Mouse (Mus musculus): ENCODE data around the gene Negr1.

Negr1 gene

GRCm38 (mm10) chr3:156796061-156796691, 234.6 kb downstream of the Negr1 start:
- DNase-seq (ENCODE audit: low read depth), result no peak

GRCm38 (mm10) chr3:156799228-156799627, 237.6 kb downstream of the Negr1 start:
- DNase-seq (ENCODE audit: low read depth), result no peak

GRCm38 (mm10) chr3:156809836-156810235, 248.2 kb downstream of the Negr1 start:
- DNase-seq (ENCODE audit: low read depth), result no peak

DNA sequence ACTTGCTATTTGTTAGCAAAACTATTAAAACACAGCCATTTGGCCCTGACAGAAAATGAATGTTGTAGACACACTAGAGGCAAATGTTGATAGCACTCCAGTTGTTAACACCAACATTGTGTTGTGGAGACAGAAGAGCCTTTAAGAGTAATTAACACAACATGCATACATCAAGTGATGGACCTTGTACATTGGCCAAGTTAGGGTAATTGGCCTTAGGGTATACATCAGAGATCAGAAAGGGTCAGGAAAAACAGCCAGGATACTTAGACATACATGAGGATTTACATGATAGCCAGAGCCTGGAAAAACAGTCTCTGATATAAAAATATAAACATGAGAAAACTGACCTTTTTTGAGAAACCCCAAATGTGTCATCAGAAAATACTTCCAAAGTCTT, 255.3 kb downstream of the Negr1 start:
- DNase-seq (ENCODE audit: low read depth), result no peak

- no peak for DNase-seq (ENCODE audit: low read depth)
Observed at GRCm38 (mm10) chr3:156817452-156817851, 255.9 kb downstream of the Negr1 start.

GRCm38 (mm10) chr3:156823039-156823438, 261.4 kb downstream of the Negr1 start:
- DNase-seq (ENCODE audit: low read depth), result no peak

- DNase-seq (ENCODE audit: low read depth), result no peak
Observed at GRCm38 (mm10) chr3:156833920-156834319, 272.3 kb downstream of the Negr1 start.

- no peak for DNase-seq (ENCODE audit: low read depth)
Observed at GRCm38 (mm10) chr3:156838550-156838949, 277.0 kb downstream of the Negr1 start.

DNA sequence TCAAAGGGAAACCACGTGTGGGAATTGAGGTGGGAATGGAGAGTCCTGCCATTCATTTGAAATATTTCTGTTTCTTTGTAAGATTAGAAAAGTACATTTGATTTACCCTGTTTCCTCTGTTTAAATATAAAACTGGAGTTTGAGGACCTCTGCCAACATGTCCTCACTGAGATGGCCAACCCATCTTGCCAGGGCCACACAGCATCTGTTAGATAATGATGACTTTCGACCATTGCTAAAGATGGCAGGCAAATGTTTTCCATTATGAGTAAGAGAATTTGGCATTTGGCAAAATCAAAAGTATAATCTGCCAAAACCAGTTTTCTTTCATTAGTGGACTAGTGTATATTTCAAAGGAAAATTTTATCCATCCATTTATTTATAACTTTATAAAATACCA, 286.8 kb downstream of the Negr1 start:
- no peak for DNase-seq (ENCODE audit: low read depth)

- DNase-seq (ENCODE audit: low read depth), result no peak
Observed at GRCm38 (mm10) chr3:156851921-156852320, 290.3 kb downstream of the Negr1 start.

- DNase-seq (ENCODE audit: low read depth), result peak; percentile 4
Observed at GRCm38 (mm10) chr3:156870239-156870921, 308.8 kb downstream of the Negr1 start.

DNA sequence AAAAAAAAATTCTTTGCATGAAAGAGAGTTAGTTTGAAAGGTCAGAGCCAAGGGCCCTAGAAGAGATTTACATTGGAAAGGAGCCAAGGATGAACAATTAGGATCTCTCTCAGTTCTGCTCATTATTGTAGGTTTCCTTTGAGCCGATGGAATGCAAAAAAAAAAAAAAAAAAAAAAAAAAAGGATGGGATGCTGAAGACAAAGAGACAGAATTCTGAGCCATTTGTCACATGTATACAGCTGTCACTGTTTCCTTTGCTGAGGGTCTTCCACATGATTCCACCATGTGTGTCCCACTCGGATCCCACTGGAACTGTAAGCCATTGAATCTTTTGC, 309.3 kb downstream of the Negr1 start:
- DNase-seq (ENCODE audit: low read depth), result no peak

- DNase-seq (ENCODE audit: low read depth), result no peak
Observed at GRCm38 (mm10) chr3:156871641-156872196, 310.1 kb downstream of the Negr1 start.

DNA sequence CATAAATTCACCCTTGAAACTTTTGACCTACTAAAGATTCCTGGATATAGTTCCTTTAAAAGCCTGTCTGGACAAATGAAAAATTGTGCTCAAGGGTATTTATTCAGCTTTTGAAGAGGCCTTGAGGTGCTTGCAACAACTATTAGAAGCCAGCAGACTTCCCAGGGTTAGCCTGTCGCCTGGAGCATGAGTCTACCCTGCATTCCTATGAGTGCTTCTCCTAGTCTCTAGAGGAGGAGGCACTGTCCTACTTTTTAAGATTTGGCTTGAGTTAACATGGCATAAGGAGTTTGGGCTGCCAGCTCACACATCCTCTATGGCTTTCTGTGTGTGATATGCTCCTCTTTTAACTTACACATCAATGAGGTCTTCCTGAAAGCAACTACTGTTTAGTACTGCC, 315.0 kb downstream of the Negr1 start:
- no peak for DNase-seq (ENCODE audit: low read depth)

DNA sequence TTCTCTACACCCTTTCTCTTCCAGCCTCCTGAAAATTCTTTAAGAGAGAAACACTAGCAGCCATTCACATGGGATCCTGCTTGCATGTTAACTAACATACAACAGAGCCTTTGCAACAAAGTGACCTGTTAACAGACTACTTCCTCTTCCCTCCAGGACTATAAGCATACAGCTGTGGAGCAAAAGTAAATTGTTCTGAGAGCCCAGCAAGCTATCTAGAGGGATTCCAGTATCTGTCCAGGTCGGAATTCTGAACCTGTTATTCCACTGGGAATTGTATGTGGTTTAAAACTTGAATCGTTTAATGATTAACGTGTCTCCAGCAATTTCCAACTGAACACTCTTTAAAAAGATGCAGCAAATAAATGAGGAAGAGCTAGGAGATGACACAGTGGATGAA, 320.5 kb downstream of the Negr1 start:
- no peak for DNase-seq (ENCODE audit: low read depth)

DNA sequence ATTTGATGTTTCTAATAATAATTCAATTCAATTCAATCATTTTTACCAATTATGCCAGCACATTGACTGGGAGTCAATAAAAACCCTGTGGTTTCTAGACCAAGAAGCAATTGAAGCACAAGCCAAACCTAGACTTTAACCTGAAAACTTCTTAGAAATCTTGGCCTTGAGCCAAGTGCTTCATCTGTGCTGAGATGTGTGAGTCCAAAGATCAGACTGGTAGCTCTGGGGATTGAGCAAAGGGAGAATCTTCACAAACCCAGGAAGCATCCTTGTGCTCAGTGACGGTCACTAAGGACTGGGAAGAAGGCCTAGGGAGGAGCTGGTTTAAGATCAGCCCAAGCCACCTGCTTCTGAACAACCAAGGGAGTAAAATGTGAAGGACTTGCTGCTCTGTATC, 322.3 kb downstream of the Negr1 start:
- no peak for DNase-seq (ENCODE audit: low read depth)

- DNase-seq (ENCODE audit: low read depth), result no peak
Observed at GRCm38 (mm10) chr3:156885689-156886088, 324.1 kb downstream of the Negr1 start.

GRCm38 (mm10) chr3:156886915-156887314, 325.3 kb downstream of the Negr1 start:
- DNase-seq (ENCODE audit: low read depth), result no peak

- DNase-seq (ENCODE audit: low read depth), result no peak
Observed at GRCm38 (mm10) chr3:156890986-156891385, 329.4 kb downstream of the Negr1 start.

DNA sequence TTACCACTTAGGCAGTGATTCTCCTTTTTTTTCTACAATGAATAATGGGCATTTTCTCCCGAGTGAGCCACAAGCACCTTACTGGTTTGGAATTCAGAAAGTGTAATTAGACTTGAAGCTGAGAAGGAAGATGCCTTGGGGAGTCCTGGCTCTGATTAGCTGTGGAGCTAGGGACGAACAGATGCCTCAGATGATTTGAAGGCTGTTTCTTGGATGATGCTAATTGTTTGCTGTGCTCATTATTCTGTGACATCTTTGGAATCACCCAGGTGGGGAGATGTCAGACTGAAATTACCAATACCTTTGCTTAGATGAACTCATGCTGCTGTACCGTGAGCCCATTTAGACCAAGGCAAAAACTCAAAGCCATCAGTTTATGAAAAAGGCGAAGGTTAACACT, 333.7 kb downstream of the Negr1 start:
- DNase-seq (ENCODE audit: low read depth), result no peak

- no peak for DNase-seq (ENCODE audit: low read depth)
Observed at GRCm38 (mm10) chr3:156896106-156896505, 334.5 kb downstream of the Negr1 start.

- DNase-seq (ENCODE audit: low read depth), result no peak
Observed at GRCm38 (mm10) chr3:156896552-156896951, 335.0 kb downstream of the Negr1 start.

DNA sequence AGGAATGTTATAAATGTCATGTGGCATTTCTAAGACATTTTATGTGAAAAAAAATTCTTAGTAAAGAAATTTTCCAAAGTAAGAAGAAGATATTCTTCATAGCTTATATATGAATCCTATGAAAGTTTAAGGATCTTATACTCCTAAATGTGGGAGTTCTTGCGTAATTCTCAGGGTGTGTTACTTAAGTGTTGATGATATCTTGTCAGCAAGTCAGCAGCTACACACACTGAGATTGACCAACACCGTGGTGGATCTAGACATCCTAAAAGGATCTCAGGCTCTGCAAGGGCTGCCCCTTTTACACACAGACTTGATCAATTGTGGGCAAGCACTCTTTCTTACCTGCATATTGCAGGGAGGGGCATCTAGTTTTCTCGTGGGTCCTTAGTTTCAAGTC, 339.5 kb downstream of the Negr1 start:
- DNase-seq (ENCODE audit: low read depth), result no peak

Data from NIH3T3 (cell line).